Mouse (Mus musculus): Measurements from ENCODE around the gene Cmtr1.

GRCm38 (mm10) chr17:29693571-29693970 lies 33.2 kb downstream of the Cmtr1 start:
- TF ChIP-seq CTCF (IDR thresholded peaks at IDR 0.05; ENCODE audit: low read depth) (no peak), EP300 (optimal IDR thresholded peaks at IDR 0.05) (no peak)

Measured in stomach, postnatal 0 days (tissue).